Mouse (Mus musculus): ENCODE data around the gene Fam208a.

GRCm38 (mm10) chr14:27411492-27411891 lies 17.1 kb upstream of the Fam208a start:
- TF ChIP-seq CHD2 (IDR thresholded peaks at IDR 0.05; ENCODE audit: low read depth, low read length) (no peak), ZNF384 (IDR thresholded peaks at IDR 0.05; ENCODE audit: low read depth, low read length) (no peak), MAFK (IDR thresholded peaks at IDR 0.05; ENCODE audit: insufficient read depth, low read depth, low read length) (no peak), HCFC1 (IDR thresholded peaks at IDR 0.05; ENCODE audit: borderline replicate concordance, insufficient read depth, low read length) (no peak)

Data from ES-E14 (cell line).